Mouse (Mus musculus): ENCODE measurements around the gene Gsdma2. TPM values are rescaled to one million over a fixed set of nuclear protein-coding genes. Genes with fewer than 3 reads are reported as not detected.
"Not testable (repeated sequence)": the region's sequence is repeated elsewhere in the genome, so short reads cannot be mapped to it uniquely, and the experiment has no call there.

Gene Gsdma2
- polyA plus RNA-seq, 1 experiment, result not detected

DNA sequence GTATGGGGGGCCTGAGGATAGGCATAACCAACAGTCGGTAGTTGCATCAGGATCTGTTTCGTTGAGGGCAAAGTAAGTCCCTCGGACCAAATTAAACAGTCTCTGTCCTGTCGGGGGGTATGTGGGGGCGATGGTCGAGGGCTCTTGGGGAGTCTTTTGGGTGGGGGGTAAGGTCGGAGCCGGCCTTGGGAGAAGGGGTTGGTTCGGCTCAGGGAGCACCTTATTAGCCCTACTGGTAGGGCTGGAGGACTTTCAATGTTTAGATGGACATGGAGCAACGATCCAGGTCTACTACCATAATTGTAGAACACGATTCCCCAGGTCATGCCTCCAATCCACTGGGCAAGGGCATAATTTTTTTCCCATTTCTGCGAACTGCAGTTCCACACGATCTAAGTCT is 25.8 kb upstream of the Gsdma2 start:
- H3K4me3 ChIP-seq (replicated peaks; ENCODE audit: control insufficient read depth, low read depth, low read length), result no peak overlapping the region
- H3K4me1 ChIP-seq (ENCODE audit: control insufficient read depth, insufficient read depth, low read length), result no peaks in the 10 kb centered on the region
- 90% methylated on average over 13 of the region's 13 CpGs for WGBS
- no peak for TF ChIP-seq POLR2A (IDR thresholded peaks at IDR 0.05; ENCODE audit: borderline replicate concordance, control insufficient read depth, low read depth, low read length)
- TF ChIP-seq CTCF (IDR thresholded peaks at IDR 0.05; ENCODE audit: control insufficient read depth, insufficient read depth, low read length), result no peak
- H3K27ac ChIP-seq (ENCODE audit: control insufficient read depth, insufficient read depth, low read depth, low read length, poor library complexity), result no peak overlapping the region

DNA sequence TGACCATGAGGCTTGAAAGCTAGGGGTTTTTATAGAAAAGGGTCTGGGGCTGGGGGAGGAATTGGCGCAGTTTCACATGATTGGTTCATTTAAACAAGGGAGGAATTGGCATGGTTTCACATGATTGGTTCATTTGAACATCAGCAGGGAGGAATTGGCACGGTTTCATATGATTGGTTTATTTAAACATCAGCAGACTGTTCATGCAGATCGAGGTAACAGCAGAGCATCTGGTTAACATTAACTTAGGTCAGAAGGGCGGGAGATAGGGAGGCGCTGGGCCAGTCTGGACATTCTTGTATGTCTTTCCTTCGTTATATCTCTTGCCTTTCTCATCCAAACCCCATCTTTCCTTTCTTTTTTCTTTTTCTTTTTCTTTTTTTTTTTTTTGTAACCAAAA is 22.6 kb upstream of the Gsdma2 start:
- not testable (repeated sequence) for H3K4me3 ChIP-seq (replicated peaks; ENCODE audit: control insufficient read depth, low read depth, low read length); H3K27ac ChIP-seq (ENCODE audit: control insufficient read depth, insufficient read depth, low read depth, low read length, poor library complexity); H3K4me1 ChIP-seq (ENCODE audit: control insufficient read depth, insufficient read depth, low read length)
- 72% methylated on average over 6 of the region's 6 CpGs for WGBS

DNA sequence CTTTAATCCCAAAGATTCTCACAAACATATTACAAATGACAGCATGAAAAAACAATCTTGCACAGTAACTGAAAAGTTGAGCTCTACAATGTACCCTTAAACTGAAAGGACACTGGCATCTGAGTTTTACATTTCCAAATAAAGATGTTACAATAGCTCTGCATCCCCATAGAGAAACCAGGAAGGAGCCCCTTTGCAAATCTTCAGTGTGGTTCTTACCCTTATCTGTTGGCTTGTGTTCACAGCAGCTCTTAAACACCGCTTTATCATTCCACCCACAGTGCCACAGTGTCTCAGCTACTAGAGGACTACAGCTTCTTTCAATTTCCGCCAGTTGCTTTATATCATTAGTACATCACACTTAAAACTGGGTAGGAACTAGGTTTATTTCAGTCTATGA is 22.2 kb upstream of the Gsdma2 start:
- not testable (repeated sequence) for H3K4me1 ChIP-seq (ENCODE audit: control insufficient read depth, insufficient read depth, low read length); H3K27ac ChIP-seq (ENCODE audit: control insufficient read depth, insufficient read depth, low read depth, low read length, poor library complexity); H3K4me3 ChIP-seq (replicated peaks; ENCODE audit: control insufficient read depth, low read depth, low read length)
- 72% methylated on average over 2 of the region's 2 CpGs for WGBS

DNA sequence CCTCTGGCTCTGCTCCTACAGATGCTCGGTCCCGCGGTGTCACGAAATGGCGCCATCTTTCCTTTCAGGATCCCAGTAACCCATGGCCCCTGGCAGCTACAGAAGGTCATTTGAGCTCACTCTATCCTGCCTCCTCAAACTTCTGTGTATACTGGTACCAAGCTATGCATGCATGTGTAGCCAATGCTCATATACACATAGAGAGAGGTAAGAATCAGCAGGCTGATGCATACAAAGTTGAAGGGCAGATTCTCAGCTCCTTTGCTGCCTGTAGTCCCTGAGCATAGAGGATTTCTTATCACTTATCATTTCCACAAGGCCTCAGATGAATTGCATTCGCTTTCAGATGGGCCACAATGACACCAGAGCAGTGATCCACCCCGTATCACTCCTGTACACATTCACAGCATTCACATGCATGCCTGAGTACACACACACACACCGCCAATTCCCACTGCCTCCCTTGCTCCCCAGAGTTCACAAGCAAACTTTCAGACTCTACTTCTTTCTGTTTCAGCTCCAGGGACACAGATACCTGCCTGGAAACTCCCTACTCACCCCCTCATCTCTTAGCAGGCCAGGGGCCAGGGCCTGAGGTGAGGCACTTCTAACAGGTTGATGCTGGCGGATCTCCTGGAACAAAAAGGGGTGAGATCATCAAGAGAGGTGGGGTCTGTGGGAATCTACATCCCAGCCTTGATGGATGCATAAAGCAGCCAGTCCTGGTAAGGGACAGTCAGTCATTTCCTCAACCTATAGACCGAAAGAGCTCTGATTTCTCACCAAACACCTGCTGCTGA is 20.7 kb upstream of the Gsdma2 start, which contains the start of the genes Gm12355 and Gsdma3:
Gene Gm12355 (minus strand): TSS at position 51 of the 800 bp plus-strand sequence.
Gene Gsdma3 (plus strand): TSS at position 750 of the 800 bp plus-strand sequence.
- TF ChIP-seq POLR2A (IDR thresholded peaks at IDR 0.05; ENCODE audit: borderline replicate concordance, control insufficient read depth, low read depth, low read length) (no peak), CTCF (IDR thresholded peaks at IDR 0.05; ENCODE audit: control insufficient read depth, insufficient read depth, low read length) (no peak)
- H3K4me1 ChIP-seq (ENCODE audit: control insufficient read depth, insufficient read depth, low read length), result no peaks in the 10 kb centered on the region
- no peak within 1 kb of the TSS for H3K4me3 ChIP-seq (replicated peaks; ENCODE audit: control insufficient read depth, low read depth, low read length)
- H3K27ac ChIP-seq (ENCODE audit: control insufficient read depth, insufficient read depth, low read depth, low read length, poor library complexity), result no peak within 1 kb of the TSS
- 86% methylated on average over 10 of the region's 10 CpGs for WGBS

DNA sequence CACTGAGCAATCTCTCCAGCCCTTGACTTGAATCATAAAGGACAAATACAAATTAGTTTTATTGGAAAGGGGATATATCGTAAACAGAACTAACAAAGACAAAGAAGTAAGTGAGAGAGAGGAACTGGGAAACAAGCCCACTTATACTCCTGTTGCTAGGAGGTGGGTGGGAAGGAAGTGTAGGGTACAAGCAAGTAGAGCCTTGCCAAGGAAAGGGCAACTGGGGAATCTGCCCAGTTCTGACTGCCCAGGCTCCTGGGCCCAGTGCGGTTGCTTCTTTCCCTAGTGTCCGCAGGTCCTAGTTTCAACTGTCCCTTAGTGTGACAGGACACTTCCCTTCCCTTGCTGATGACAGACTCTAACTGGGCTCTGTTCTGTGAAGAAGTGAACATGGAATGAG is 17.9 kb upstream of the Gsdma2 start:
- Histone ChIP-seq H3K27ac (ENCODE audit: control insufficient read depth, insufficient read depth, low read depth, low read length, poor library complexity) (no peak overlapping the region), H3K4me3 (replicated peaks; ENCODE audit: control insufficient read depth, low read depth, low read length) (no peak overlapping the region), H3K4me1 (ENCODE audit: control insufficient read depth, insufficient read depth, low read length) (no peaks in the 10 kb centered on the region)
- TF ChIP-seq CTCF (IDR thresholded peaks at IDR 0.05; ENCODE audit: control insufficient read depth, insufficient read depth, low read length) (no peak), POLR2A (IDR thresholded peaks at IDR 0.05; ENCODE audit: borderline replicate concordance, control insufficient read depth, low read depth, low read length) (no peak)
- 92% methylated on average over 3 of the region's 3 CpGs for WGBS

DNA sequence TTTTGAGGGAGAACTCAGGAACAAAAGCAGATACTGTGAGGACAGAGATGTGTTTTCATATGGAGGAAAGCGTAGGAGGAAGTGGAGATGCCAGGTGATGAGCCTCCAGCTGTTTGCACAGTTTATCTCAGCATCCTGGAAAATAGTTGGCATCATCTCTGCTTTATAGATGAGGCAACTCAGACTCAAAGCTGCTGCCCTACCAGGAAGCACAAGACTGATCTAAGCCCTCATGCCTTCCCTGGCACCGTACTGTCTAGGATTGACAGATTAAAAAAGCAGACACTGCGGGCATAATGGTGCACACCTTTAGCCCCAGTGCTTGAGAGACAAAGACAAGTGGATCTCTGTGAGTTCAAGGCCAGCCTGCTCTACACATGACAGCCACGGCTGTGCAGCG is 15.9 kb upstream of the Gsdma2 start:
- TF ChIP-seq CTCF (IDR thresholded peaks at IDR 0.05; ENCODE audit: control insufficient read depth, insufficient read depth, low read length) (no peak), POLR2A (IDR thresholded peaks at IDR 0.05; ENCODE audit: borderline replicate concordance, control insufficient read depth, low read depth, low read length) (no peak)
- 76% methylated on average over 5 of the region's 5 CpGs for WGBS
- no peak overlapping the region for H3K27ac ChIP-seq (ENCODE audit: control insufficient read depth, insufficient read depth, low read depth, low read length, poor library complexity)
- no peak overlapping the region for H3K4me3 ChIP-seq (replicated peaks; ENCODE audit: control insufficient read depth, low read depth, low read length)
- H3K4me1 ChIP-seq (ENCODE audit: control insufficient read depth, insufficient read depth, low read length), result no peaks in the 10 kb centered on the region

DNA sequence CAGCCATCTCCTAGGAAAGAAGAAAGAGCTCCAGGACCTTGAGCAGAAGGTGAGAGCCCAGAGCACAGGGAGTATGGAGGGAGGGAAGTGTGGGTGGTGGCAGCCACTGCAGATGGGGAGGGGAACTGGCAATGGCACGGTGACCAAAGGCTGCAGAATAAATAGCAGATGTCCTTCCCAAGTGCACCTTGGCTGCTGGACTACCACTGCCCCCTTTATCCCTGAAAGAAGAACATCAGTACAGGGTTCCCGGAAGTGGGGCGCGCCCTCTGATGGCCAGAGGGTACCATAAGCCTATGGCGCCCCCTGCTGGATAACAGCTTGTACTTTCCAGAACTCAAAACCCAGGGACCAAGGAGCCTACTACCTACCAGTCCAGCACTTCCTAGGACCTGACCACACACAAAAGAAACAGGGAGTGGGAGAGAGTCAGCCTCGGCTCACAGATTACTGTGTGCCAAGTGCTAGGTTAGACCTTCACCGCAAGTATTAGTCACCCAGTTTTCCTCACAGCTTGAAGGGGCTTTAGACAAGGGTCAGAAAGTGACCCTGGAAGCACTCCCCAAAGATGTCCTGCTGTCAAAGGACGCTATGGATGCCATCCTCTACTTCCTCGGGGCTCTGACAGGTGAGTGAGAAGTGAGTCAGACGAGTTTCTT is 11.1 kb upstream of the Gsdma2 start:
- H3K4me3 ChIP-seq (replicated peaks; ENCODE audit: control insufficient read depth, low read depth, low read length); H3K4me1 ChIP-seq (ENCODE audit: control insufficient read depth, insufficient read depth, low read length); H3K27ac ChIP-seq (ENCODE audit: control insufficient read depth, insufficient read depth, low read depth, low read length, poor library complexity): not testable (repeated sequence)
- 29% methylated on average over 10 of the region's 10 CpGs for WGBS

DNA sequence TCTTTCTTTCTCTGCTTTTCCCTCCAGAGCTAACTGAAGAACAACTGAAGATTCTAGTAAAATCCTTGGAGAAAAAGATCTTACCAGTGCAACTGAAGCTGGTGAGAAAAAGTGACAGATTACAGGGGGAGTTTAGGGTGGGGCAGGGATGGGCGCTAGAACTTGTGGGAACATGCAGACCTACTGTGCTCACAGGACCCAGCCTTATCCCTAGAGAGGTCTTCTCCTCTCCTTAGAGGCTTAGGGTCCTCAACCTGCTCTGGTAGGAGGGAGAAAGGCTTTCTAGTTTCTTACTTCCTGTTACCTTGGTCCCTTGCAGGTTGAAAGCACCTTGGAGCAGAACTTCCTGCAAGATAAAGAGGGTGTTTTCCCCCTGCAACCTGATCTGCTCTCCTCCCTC is 9.1 kb upstream of the Gsdma2 start:
- 58% methylated on average over 1 of the region's 1 CpGs for WGBS
- TF ChIP-seq CTCF (IDR thresholded peaks at IDR 0.05; ENCODE audit: control insufficient read depth, insufficient read depth, low read length) (no peak), POLR2A (IDR thresholded peaks at IDR 0.05; ENCODE audit: borderline replicate concordance, control insufficient read depth, low read depth, low read length) (no peak)
- Histone ChIP-seq H3K27ac (ENCODE audit: control insufficient read depth, insufficient read depth, low read depth, low read length, poor library complexity) (no peak overlapping the region), H3K4me1 (ENCODE audit: control insufficient read depth, insufficient read depth, low read length) (no peaks in the 10 kb centered on the region), H3K4me3 (replicated peaks; ENCODE audit: control insufficient read depth, low read depth, low read length) (no peak overlapping the region)

DNA sequence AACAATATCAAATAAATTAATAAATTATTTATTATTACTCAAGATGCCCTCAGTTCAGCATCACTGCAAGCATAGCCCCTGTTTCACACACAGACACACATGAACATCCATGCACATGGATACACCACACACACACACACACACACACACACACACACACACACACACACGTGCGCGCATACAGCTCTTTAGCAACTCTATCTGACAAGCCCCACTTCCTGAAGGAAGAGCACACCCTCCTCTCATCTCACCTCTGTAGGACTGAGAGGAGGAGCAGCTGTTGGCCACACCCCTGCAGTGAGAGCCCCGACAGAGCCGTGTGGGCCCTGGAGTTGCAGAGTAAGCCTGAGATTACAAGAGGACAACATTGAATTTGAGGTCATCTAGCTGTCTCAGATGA is 6.5 kb upstream of the Gsdma2 start:
- Histone ChIP-seq H3K4me3 (replicated peaks; ENCODE audit: control insufficient read depth, low read depth, low read length) (no peak overlapping the region), H3K27ac (ENCODE audit: control insufficient read depth, insufficient read depth, low read depth, low read length, poor library complexity) (no peak overlapping the region), H3K4me1 (ENCODE audit: control insufficient read depth, insufficient read depth, low read length) (no peaks in the 10 kb centered on the region)
- 48% methylated on average over 5 of the region's 5 CpGs for WGBS
- no peak for TF ChIP-seq CTCF (IDR thresholded peaks at IDR 0.05; ENCODE audit: control insufficient read depth, insufficient read depth, low read length)
- no peak for TF ChIP-seq POLR2A (IDR thresholded peaks at IDR 0.05; ENCODE audit: borderline replicate concordance, control insufficient read depth, low read depth, low read length)

Data from bone marrow, adult 2 months (tissue).